Mouse (Mus musculus): Measurements from ENCODE around the gene Slc22a12. TPM values are rescaled to one million over a fixed set of nuclear protein-coding genes. Genes with fewer than 3 reads are reported as not detected.
A peak's percentile ranks its signal among the peaks of the same experiment; 100 is the strongest.

The Slc22a12 gene
- polyA plus RNA-seq, 1 experiment = 0.10 TPM

DNA sequence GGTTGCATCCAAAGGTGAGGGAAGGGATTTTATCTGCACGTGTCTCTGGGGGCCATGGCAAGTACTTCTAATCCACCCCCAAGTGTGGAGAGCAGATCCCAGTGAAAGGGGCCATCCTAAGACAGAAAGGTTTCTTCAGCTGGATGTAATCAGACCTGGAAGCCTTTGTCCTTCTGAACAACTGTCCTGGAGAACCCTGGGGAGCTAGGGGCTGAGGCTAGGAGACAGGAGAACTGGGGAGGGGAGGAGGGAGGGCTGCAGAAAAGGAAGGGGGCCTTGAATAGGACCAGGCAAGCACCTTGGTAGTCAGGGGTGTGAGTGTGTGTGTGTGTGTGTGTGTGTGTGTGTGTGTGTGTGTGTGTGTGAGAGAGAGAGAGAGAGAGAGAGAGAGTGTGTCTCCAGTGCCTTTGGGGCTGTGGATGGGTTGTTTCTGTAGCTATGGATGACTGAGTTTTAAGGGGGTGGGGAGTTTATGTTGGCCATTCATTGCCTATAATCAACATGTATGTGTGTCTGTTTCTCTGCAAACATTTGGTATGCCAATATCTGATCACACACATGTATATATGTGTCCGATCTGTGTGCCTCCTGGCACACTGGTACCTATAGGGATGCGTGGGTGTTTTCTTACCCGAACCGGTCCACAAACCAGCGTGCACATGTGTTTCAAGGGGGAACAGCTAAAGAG, 46.2 kb downstream of the Slc22a12 start:
- no peak for DNase-seq (ENCODE audit: extremely low spot score in 1 of 2, low spot score in 1 of 2)

DNA sequence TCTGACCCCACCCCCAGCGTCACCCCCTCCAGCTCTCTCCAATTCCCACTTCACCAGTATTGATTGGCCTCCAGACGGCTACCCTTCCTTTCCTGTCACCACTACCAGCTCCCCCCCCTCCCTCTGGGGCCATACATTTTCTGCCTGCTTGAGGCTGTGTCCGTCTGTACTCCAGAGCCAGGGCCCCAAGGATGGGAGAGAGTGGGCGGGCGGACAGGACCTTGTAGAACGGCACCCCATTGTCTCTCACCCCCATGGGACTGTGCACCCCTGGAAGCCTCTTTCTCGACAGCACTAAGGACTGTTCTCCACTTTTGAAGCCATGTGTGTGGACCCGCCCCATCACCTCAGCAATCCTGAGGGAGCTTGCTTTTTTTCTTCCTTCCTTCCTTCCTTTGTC, 47.1 kb downstream of the Slc22a12 start:
- no peak for DNase-seq (ENCODE audit: extremely low spot score in 1 of 2, low spot score in 1 of 2)

DNA sequence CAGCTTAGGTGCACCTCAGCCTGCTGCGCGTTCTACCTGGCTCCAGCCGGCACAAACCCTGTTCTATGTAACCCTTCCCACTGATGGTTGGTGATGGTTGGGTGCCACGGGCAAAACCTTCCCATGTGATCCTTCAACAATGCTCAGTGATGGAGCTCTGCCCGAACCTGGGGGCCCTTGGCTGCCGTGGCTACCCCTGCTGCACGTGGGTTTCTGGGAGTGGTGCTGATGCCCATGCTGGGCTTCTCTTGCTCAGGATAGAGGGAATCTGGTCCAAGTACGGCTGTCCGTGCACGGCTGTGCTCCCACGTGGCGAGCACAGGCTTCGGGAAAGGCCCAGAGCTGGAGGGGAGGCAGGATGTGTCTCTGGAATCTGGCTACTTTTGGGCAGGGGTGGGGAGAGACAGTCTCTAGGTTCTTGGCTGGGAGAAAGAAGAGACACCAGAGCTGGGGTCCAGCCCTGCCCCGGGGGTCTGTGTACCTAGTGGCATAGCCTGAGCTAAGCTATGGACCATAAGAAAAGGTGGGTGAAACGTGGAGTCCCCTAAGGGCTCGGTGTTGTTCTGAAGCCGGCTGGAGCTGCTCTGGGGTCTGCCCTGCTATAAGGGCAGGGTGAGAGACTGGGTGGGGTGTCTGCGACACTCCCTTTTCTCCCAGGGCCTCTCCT, 48.2 kb downstream of the Slc22a12 start:
- no peak for DNase-seq (ENCODE audit: extremely low spot score in 1 of 2, low spot score in 1 of 2)

DNA sequence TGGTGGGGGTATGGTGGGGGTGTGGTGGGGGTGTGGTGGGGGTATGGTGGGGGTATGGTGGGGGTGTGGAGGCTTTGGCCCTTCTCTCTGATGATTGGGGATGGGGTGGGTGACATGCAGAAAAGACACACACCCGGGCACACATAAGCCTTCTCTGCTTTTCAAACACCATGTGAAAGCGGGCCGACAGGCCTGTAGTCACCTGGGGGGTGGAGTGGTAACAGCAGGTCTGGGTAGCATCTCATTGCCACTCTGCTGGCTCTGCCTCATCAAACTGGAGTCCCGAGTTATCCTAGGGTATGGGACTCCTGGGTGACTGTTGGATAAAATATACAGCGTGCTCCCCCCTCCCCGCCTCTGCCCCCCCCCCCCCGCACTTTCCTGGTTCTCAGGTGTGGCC, 48.8 kb downstream of the Slc22a12 start:
- no peak for DNase-seq (ENCODE audit: extremely low spot score in 1 of 2, low spot score in 1 of 2)

DNA sequence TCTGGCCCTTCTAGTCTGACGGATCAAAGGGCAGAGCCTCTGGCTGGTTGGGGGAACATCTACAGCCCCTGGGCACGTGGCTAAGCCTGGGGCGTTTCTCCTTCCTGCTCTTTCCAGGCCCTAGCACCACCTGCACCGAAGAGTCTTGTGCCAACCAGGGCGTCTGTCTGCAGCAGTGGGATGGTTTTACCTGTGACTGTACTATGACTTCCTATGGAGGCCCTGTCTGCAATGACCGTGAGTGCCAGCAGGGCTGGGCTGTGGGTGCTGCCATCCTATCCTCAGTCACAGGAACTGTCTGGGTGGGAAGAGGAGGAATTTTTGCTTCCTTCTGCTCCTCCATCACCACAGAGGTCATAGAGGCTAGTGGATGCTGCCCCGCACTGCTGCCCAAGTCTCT, 49.6 kb downstream of the Slc22a12 start:
- no peak for DNase-seq (ENCODE audit: extremely low spot score in 1 of 2, low spot score in 1 of 2)

DNA sequence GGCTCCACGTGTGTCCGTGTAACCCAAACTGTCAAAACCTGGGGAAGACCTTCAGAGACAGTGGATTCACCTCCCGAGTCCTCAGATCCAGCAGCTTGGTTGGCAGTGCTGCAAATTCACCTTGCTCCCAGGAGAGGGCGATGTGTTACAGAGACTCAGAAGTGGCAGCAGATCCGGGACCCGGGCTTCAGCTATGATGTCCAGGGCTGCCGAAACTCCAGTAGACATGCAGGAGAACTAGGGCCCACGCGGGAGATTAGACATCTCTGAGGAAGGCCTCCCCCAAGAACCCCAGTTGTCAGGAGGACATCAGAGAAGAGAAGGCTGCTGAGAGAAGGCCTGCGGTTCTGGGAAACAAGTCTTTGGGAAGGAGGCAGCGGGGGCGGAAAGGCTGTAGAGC, 50.7 kb downstream of the Slc22a12 start:
- peak; percentile 59 to 85 for DNase-seq (ENCODE audit: extremely low spot score in 1 of 2, low spot score in 1 of 2)

DNA sequence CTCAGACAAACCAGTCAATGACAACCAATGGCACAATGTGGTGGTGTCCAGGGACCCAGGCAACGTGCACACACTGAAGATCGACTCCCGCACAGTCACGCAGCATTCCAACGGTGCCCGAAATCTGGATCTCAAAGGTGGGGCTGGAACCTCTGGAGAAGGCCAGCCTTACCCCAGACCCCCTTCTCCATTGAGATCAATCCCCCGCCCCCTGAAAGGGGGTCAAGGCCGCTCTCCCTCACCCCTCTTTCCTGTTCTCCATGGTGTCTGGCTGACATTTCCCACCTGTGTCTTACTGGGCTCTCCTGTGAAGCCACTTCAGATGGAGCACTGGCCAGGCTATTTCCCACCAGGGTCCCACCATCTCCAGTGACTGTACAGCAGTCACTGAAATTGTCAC, 51.3 kb downstream of the Slc22a12 start:
- DNase-seq (ENCODE audit: extremely low spot score in 1 of 2, low spot score in 1 of 2) = no peak

DNA sequence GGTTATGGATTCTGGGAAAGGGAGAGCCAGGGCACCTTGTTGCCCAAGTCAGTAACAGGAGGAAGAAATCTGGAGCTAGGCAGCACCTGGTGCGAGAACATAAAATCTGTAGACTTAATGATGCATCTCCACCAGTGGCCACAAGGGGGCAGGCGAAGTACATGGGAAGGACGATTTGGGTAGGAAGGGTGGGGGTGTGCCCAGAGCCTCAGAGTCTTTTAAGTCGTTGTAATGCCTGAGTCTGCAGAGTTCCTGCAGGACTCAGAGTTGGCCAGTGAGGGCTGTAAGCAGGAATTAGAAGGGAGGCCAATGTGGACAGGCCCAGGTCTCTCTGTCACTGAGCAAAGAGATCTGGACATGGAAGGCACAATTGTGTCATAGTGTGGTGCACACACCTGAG, 53.8 kb downstream of the Slc22a12 start:
- peak; percentile 70 to 96 for DNase-seq (ENCODE audit: extremely low spot score in 1 of 2, low spot score in 1 of 2)

Other genes starting within 250 kb of the Slc22a12 start
- 3.2 and 3.3 TPM in 2 replicates for gene Cdc42bpg, start 236.6 kb downstream of the Slc22a12 start, polyA plus RNA-seq (2012; rRNA removed)
- 67.6 and 68.4 TPM in 2 replicates for gene Men1, start 208.1 kb downstream of the Slc22a12 start, polyA plus RNA-seq (2012; rRNA removed)
- gene Map4k2, start 201.9 kb downstream of the Slc22a12 start, polyA plus RNA-seq (2012; rRNA removed) = 193 and 205 TPM in 2 replicates
- 179 and 186 TPM in 2 replicates for gene Sf1, start 179.3 kb downstream of the Slc22a12 start, polyA plus RNA-seq (2012; rRNA removed)
- gene Pygm, start 158.6 kb downstream of the Slc22a12 start, polyA plus RNA-seq (2012; rRNA removed) = 39.0 and 54.8 TPM in 2 replicates
- 70.0 and 74.0 TPM in 2 replicates for gene Rasgrp2, start 143.7 kb downstream of the Slc22a12 start, polyA plus RNA-seq (2012; rRNA removed)
- 393 and 395 TPM in 2 replicates for gene Nrxn2, start 124.3 kb downstream of the Slc22a12 start, polyA plus RNA-seq (2012; rRNA removed)

Data from frontal cortex, adult 2 months (tissue).